8 mouse cellular contexts compared by ENCODE assay signal in genomic region chr16:78637015-78637414, GRCm38 (mm10).
DNase-seq lines count a peak whose midpoint lies in the region; ATAC-seq and TF ChIP-seq lines count a peak whose summit lies in the region.

No protein-coding gene starts in this region.

- no peak overlapping the region for H3K4me2 ChIP-seq in hindbrain, embryonic 12.5 days (replicated peaks)
- H3K4me2 ChIP-seq in forebrain, embryonic 12.5 days, result no peak overlapping the region
- no peak overlapping the region for H3K4me2 ChIP-seq in lung, embryonic 14.5 days

- no peaks in the 10 kb centered on the region for H3K4me1 ChIP-seq in hindbrain, embryonic 10.5 days (replicated peaks)
- H3K4me1 ChIP-seq in hindbrain, embryonic 12.5 days, result no peaks in the 10 kb centered on the region
- no peaks in the 10 kb centered on the region for H3K4me1 ChIP-seq in forebrain, embryonic 12.5 days
- no peaks in the 10 kb centered on the region for H3K4me1 ChIP-seq in lung, embryonic 14.5 days (ENCODE audit: insufficient read depth)

- ATAC-seq in hindbrain, embryonic 12.5 days (ENCODE audit: low FRiP score), result no peak
- ATAC-seq in forebrain, embryonic 12.5 days (ENCODE audit: low FRiP score), result 0 out of 2 replicates have a peak, but pooled peaks have one; percentile 17
- ATAC-seq in lung, embryonic 14.5 days (ENCODE audit: insufficient read depth), result peak; percentile 50; the same call in 1 of the 2 replicates
- ATAC-seq in monocyte, adult 5-6 weeks (replicated peaks; ENCODE audit: insufficient number of reproducible peaks, low FRiP score, low TSS enrichment, poor library complexity, severe bottlenecking), result no peak

- no peak overlapping the region for H3K27ac ChIP-seq in hindbrain, embryonic 10.5 days
- no peak overlapping the region for H3K27ac ChIP-seq in hindbrain, embryonic 12.5 days
- H3K27ac ChIP-seq in forebrain, embryonic 12.5 days, result no peak overlapping the region
- no peak overlapping the region for H3K27ac ChIP-seq in lung, embryonic 14.5 days (ENCODE audit: low read depth)

- no peaks in the 10 kb centered on the region for H3K27me3 ChIP-seq in hindbrain, embryonic 10.5 days (ENCODE audit: insufficient read depth, poor library complexity, severe bottlenecking)
- no peaks in the 10 kb centered on the region for H3K27me3 ChIP-seq in hindbrain, embryonic 12.5 days
- H3K27me3 ChIP-seq in forebrain, embryonic 12.5 days, result no peaks in the 10 kb centered on the region
- H3K27me3 ChIP-seq in lung, embryonic 14.5 days (ENCODE audit: insufficient read depth, low read length), result no peaks in the 10 kb centered on the region
- no peaks in the 10 kb centered on the region for H3K27me3 ChIP-seq in splenic B cell, adult 2 months (ENCODE audit: control insufficient read depth, insufficient read depth, low read length, poor library complexity, severe bottlenecking)

- no peaks in the 10 kb centered on the region for H3K36me3 ChIP-seq in hindbrain, embryonic 10.5 days
- no peaks in the 10 kb centered on the region for H3K36me3 ChIP-seq in hindbrain, embryonic 12.5 days
- H3K36me3 ChIP-seq in forebrain, embryonic 12.5 days (replicated peaks), result no peaks in the 10 kb centered on the region
- no peaks in the 10 kb centered on the region for H3K36me3 ChIP-seq in lung, embryonic 14.5 days (ENCODE audit: insufficient read depth)
- H3K36me3 ChIP-seq in splenic B cell, adult 2 months (ENCODE audit: control insufficient read depth, insufficient read depth, low read length, poor library complexity, severe bottlenecking), result no peaks in the 10 kb centered on the region

- DNase-seq in hindbrain, embryonic 10.5 days (ENCODE audit: low spot score), result peak; percentile 42
- peak; percentile 49 for DNase-seq in A20 (ENCODE audit: low read depth, low spot score)
- peak; percentile 87 for DNase-seq in Muller cell, postnatal 12 days (ENCODE audit: inconsistent ontology term)
- DNase-seq in lung, embryonic 14.5 days, result peak; percentile 87
- peak; percentile 43 for DNase-seq in splenic B cell, adult 2 months (ENCODE audit: low read depth, low spot score)

- no peak overlapping the region for H3K9ac ChIP-seq in hindbrain, embryonic 12.5 days
- H3K9ac ChIP-seq in forebrain, embryonic 12.5 days, result no peak overlapping the region
- no peak overlapping the region for H3K9ac ChIP-seq in lung, embryonic 14.5 days

- TF ChIP-seq CTCF in lung, embryonic 14.5 days (IDR thresholded peaks at IDR 0.05; ENCODE audit: low read depth), result peak; percentile 74

- H3K9me3 ChIP-seq in hindbrain, embryonic 10.5 days, result no peaks in the 10 kb centered on the region
- H3K9me3 ChIP-seq in hindbrain, embryonic 12.5 days (replicated peaks), result no peaks in the 10 kb centered on the region
- no peaks in the 10 kb centered on the region for H3K9me3 ChIP-seq in forebrain, embryonic 12.5 days
- no peaks in the 10 kb centered on the region for H3K9me3 ChIP-seq in lung, embryonic 14.5 days (ENCODE audit: low read depth, low read length)

- 58% methylated on average over 5 of the region's 5 CpGs for WGBS in hindbrain, embryonic 10.5 days
- WGBS in hindbrain, embryonic 12.5 days, result 46% methylated on average over 5 of the region's 5 CpGs
- WGBS in forebrain, embryonic 12.5 days, result 49% methylated on average over 5 of the region's 5 CpGs
- WGBS in lung, embryonic 14.5 days, result 36% methylated on average over 5 of the region's 5 CpGs

- no peak overlapping the region for H3K4me3 ChIP-seq in hindbrain, embryonic 10.5 days
- H3K4me3 ChIP-seq in hindbrain, embryonic 12.5 days, result no peak overlapping the region
- H3K4me3 ChIP-seq in forebrain, embryonic 12.5 days (replicated peaks), result no peak overlapping the region
- H3K4me3 ChIP-seq in lung, embryonic 14.5 days (ENCODE audit: low read depth, low read length), result no peak overlapping the region

Comparison
In these comparisons a context has a peak if more than half of its experiments do, and no peak if none do; other contexts are left out.
1. ATAC-seq: peak in forebrain, embryonic 12.5 days (single experiment) and lung, embryonic 14.5 days (single experiment); none in hindbrain, embryonic 12.5 days (single experiment) and monocyte, adult 5-6 weeks (single experiment).
2. Peak in every context shown above with its lines, with median percentiles within 50 percentile points of each other: DNase-seq.